Mouse (Mus musculus): Measurements from ENCODE around the gene Slc7a14.

Slc7a14 gene

GRCm38 (mm10) chr3:31209001-31209400, 101.2 kb downstream of the Slc7a14 start:
- DNase-seq (ENCODE audit: low spot score in 2 of 2): no peak

- no peak for DNase-seq (ENCODE audit: low spot score in 2 of 2)
Measured at GRCm38 (mm10) chr3:31208458-31208994, 101.7 kb downstream of the Slc7a14 start.

- no peak for DNase-seq (ENCODE audit: low spot score in 2 of 2)
Measured at GRCm38 (mm10) chr3:31208046-31208445, 102.1 kb downstream of the Slc7a14 start.

GRCm38 (mm10) chr3:31205167-31205566, 105.0 kb downstream of the Slc7a14 start:
- no peak for DNase-seq (ENCODE audit: low spot score in 2 of 2)

- no peak for DNase-seq (ENCODE audit: low spot score in 2 of 2)
Measured at GRCm38 (mm10) chr3:31203947-31204346, 106.2 kb downstream of the Slc7a14 start.

GRCm38 (mm10) chr3:31199162-31199877, 110.9 kb downstream of the Slc7a14 start:
- DNase-seq (ENCODE audit: low spot score in 2 of 2): no peak

GRCm38 (mm10) chr3:31191402-31191801, 118.8 kb downstream of the Slc7a14 start:
- no peak for DNase-seq (ENCODE audit: low spot score in 2 of 2)

- DNase-seq (ENCODE audit: low spot score in 2 of 2): no peak
Measured at GRCm38 (mm10) chr3:31190342-31190741, 119.8 kb downstream of the Slc7a14 start.

- peak; percentile 26 to 28 for DNase-seq (ENCODE audit: low spot score in 2 of 2)
Measured at GRCm38 (mm10) chr3:31166365-31166871, 143.8 kb downstream of the Slc7a14 start.

- no peak for DNase-seq (ENCODE audit: low spot score in 2 of 2)
Measured at GRCm38 (mm10) chr3:31165803-31166202, 144.4 kb downstream of the Slc7a14 start.

GRCm38 (mm10) chr3:31162860-31163259, 147.3 kb downstream of the Slc7a14 start:
- no peak for DNase-seq (ENCODE audit: low spot score in 2 of 2)

- no peak for DNase-seq (ENCODE audit: low spot score in 2 of 2)
Measured at GRCm38 (mm10) chr3:31161336-31161735, 148.8 kb downstream of the Slc7a14 start.

- no peak for DNase-seq (ENCODE audit: low spot score in 2 of 2)
Measured at GRCm38 (mm10) chr3:31160046-31160445, 150.1 kb downstream of the Slc7a14 start.

- no peak for DNase-seq (ENCODE audit: low spot score in 2 of 2)
Measured at GRCm38 (mm10) chr3:31157776-31158175, 152.4 kb downstream of the Slc7a14 start.

GRCm38 (mm10) chr3:31156126-31156525, 154.1 kb downstream of the Slc7a14 start:
- DNase-seq (ENCODE audit: low spot score in 2 of 2): no peak

Data from frontal cortex, postnatal 36 days (tissue).